10 mouse cellular contexts compared by ENCODE assay signal in genomic region chr14:13554631-13555030, GRCm38 (mm10).
"Had no signal": no experiment of that assay in that cellular context is flagged by ENCODE, and none has a peak within 500 bp of the region (broad histone marks: within the 10 kb centered on the region; RNA-seq: fewer than 3 reads in every experiment).

No protein-coding gene starts in this region.

- ATAC-seq: midbrain, embryonic 16.5 days had no signal

- DNase-seq: kidney, postnatal 10 days; kidney, postnatal 36 days; layer of hippocampus, postnatal 36 days; liver, embryonic 13.5 days; lung, adult 2 months; lung, postnatal 14 days; right cerebral cortex, postnatal 14 days; spleen, adult 18-20 months; thymus, postnatal 25 days had no signal
